8 mouse cellular contexts compared by ENCODE assay signal in the genomic region with DNA sequence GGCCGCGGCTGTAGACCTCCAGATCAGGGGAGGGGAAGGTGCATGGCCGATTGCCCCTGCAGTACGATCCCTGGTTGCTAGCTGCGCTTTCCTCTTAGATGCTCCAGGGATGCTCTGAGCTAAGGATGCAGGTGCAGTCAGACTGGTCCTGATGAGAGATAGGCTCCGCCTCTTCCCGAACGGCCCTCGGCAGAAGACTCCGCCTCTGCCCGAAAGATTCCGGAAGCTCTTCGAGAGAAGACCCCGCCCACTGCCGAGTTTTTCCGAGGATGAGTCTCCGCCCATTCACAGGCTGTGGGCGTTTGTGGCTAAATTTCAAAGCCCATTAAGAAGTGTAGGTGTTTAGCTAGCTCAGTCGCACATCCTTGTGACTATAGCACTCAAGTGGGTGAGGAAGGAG. TPM values are rescaled to one million over a fixed set of nuclear protein-coding genes. Genes with fewer than 3 reads are reported as not detected.
DNase-seq lines count a peak whose midpoint lies in the region; ATAC-seq and TF ChIP-seq lines count a peak whose summit lies in the region.
"Not testable (repeated sequence)": the region's sequence is repeated elsewhere in the genome, so short reads cannot be mapped to it uniquely, and the experiment has no call there.

No protein-coding gene starts in this region.

- H3K36me3 ChIP-seq in embryonic facial prominence, embryonic 11.5 days (replicated peaks; ENCODE audit: control insufficient read depth, insufficient read depth, low read depth, low read length); intestine, postnatal 0 days (ENCODE audit: control insufficient read depth, insufficient read depth): not testable (repeated sequence)

- intact Hi-C loops in left cerebral cortex, postnatal 25 days (cut with DNase I) = not testable (repeated sequence)

- H3K4me1 ChIP-seq in embryonic facial prominence, embryonic 11.5 days (ENCODE audit: control insufficient read depth, insufficient read depth, low read length); intestine, postnatal 0 days (replicated peaks; ENCODE audit: control insufficient read depth, insufficient read depth, low read length): not testable (repeated sequence)

- not testable (repeated sequence) for H3K4me2 ChIP-seq in embryonic facial prominence, embryonic 11.5 days (ENCODE audit: low read depth, low read length); intestine, postnatal 0 days (replicated peaks; ENCODE audit: low read depth)

- peak; percentile 45 for ATAC-seq in embryonic facial prominence, embryonic 11.5 days (replicated peaks; ENCODE audit: insufficient number of reproducible peaks, low FRiP score, low TSS enrichment, low read depth)
- ATAC-seq in intestine, postnatal 0 days = peak; percentile 62
- ATAC-seq in megakaryocyte-erythroid progenitor cell, adult 5-6 weeks (replicated peaks; ENCODE audit: low FRiP score, low TSS enrichment, poor library complexity, severe bottlenecking) = peak; percentile 63

- TF ChIP-seq CTCF in intestine, postnatal 0 days (IDR thresholded peaks at IDR 0.05; ENCODE audit: low read depth) = not testable (repeated sequence)

- not testable (repeated sequence) for H3K27me3 ChIP-seq in embryonic facial prominence, embryonic 11.5 days (ENCODE audit: control insufficient read depth, insufficient read depth, low read length); intestine, postnatal 0 days (replicated peaks; ENCODE audit: control insufficient read depth, insufficient read depth, low read length)

- not testable (repeated sequence) for H3K4me3 ChIP-seq in embryonic facial prominence, embryonic 11.5 days (ENCODE audit: low read depth, low read length); intestine, postnatal 0 days (ENCODE audit: low read depth, low read length)

- not testable (repeated sequence) for H3K27ac ChIP-seq in embryonic facial prominence, embryonic 11.5 days (replicated peaks; ENCODE audit: low read depth, low read length); intestine, postnatal 0 days (ENCODE audit: low read depth, low read length)

- peak; percentile 89 for DNase-seq in adrenal gland, postnatal 14 days
- DNase-seq in embryonic facial prominence, embryonic 11.5 days (ENCODE audit: low spot score) = peak; percentile 79
- peak; percentile 99 for DNase-seq in heart, adult 11 months
- peak; percentile 95 to 99 for DNase-seq in left cerebral cortex, postnatal 25 days (ENCODE audit: low spot score in 2 of 2)
- DNase-seq in right cerebral cortex, postnatal 10 days (ENCODE audit: low spot score in 2 of 2) = peak; percentile 96 to 97
- peak; percentile 84 for DNase-seq in urinary bladder, postnatal 14 days (ENCODE audit: low spot score)

- not testable (repeated sequence) for H3K9me3 ChIP-seq in embryonic facial prominence, embryonic 11.5 days (replicated peaks; ENCODE audit: control insufficient read depth, low read length); intestine, postnatal 0 days (ENCODE audit: control insufficient read depth)

- H3K9ac ChIP-seq in embryonic facial prominence, embryonic 11.5 days (replicated peaks; ENCODE audit: low read length); intestine, postnatal 0 days (ENCODE audit: low read depth, low read length): not testable (repeated sequence)

- WGBS in embryonic facial prominence, embryonic 11.5 days = under 1% methylated on average over 18 of the region's 19 CpGs
- 1% methylated on average over 16 of the region's 19 CpGs for WGBS in intestine, postnatal 0 days

RNA-seq across cellular contexts. Expression of a gene that starts 2.6 kb away (rescaled TPM):
- total RNA-seq in adrenal gland, postnatal 14 days (2021) = 7.5 and 15.1 TPM in 2 replicates
- polyA plus RNA-seq in embryonic facial prominence, embryonic 11.5 days (2014; fragmentation: Nextera tagmentation; extraction: Ambion mirVana) = 51.5 and 59.1 TPM in 2 replicates
- polyA plus RNA-seq in intestine, postnatal 0 days (2015; fragmentation: Nextera tagmentation; extraction: Ambion mirVana) = 8.6 and 10.1 TPM in 2 replicates
- total RNA-seq in left cerebral cortex, postnatal 25 days (2021) = 100 to 1,000 TPM; 527 to 544 TPM
- total RNA-seq in megakaryocyte-erythroid progenitor cell, adult 5-6 weeks (2014; fragmentation: Nextera tagmentation) = 0.22 and 1.5 TPM in 2 replicates
- total RNA-seq in megakaryocyte-erythroid progenitor cell, adult 5-6 weeks (2017) = 0.19 and 1.1 TPM in 2 replicates

RNA-seq across cellular contexts. Expression of a gene that starts 55.8 kb away (rescaled TPM):
- 39.1 and 48.1 TPM in 2 replicates for total RNA-seq in adrenal gland, postnatal 14 days (2021)
- 41.4 and 41.7 TPM in 2 replicates for polyA plus RNA-seq in embryonic facial prominence, embryonic 11.5 days (2014; fragmentation: Nextera tagmentation; extraction: Ambion mirVana)
- polyA plus RNA-seq in intestine, postnatal 0 days (2015; fragmentation: Nextera tagmentation; extraction: Ambion mirVana) = 48.8 and 50.2 TPM in 2 replicates
- 10 to 100 TPM; 49.1 to 49.9 TPM for total RNA-seq in left cerebral cortex, postnatal 25 days (2021)
- 16.7 and 20.0 TPM in 2 replicates for total RNA-seq in megakaryocyte-erythroid progenitor cell, adult 5-6 weeks (2014; fragmentation: Nextera tagmentation)
- 9.6 and 22.3 TPM in 2 replicates for total RNA-seq in megakaryocyte-erythroid progenitor cell, adult 5-6 weeks (2017)

Comparison
In these comparisons a context has a peak if more than half of its experiments do, and no peak if none do; other contexts are left out.
1. RNA of a gene that starts 2.6 kb away (total RNA-seq): 527 to 544 TPM in left cerebral cortex, postnatal 25 days; 7.5 to 15.1 TPM in adrenal gland, postnatal 14 days and 0.19 to 1.5 TPM in megakaryocyte-erythroid progenitor cell, adult 5-6 weeks; every median in the first group is over 10 times any median in the second.
2. Peak in every context shown above with its lines, with median percentiles within 50 percentile points of each other: DNase-seq and ATAC-seq.